Mouse (Mus musculus) 416B (cell line): ENCODE data around the gene Myom3.

Experiments used
- DNase-seq: peaks from one replicate; pipeline ENCODE4 v3.0.0; 2011; ENCODE audit warnings: low read depth

The Myom3 gene

DNA sequence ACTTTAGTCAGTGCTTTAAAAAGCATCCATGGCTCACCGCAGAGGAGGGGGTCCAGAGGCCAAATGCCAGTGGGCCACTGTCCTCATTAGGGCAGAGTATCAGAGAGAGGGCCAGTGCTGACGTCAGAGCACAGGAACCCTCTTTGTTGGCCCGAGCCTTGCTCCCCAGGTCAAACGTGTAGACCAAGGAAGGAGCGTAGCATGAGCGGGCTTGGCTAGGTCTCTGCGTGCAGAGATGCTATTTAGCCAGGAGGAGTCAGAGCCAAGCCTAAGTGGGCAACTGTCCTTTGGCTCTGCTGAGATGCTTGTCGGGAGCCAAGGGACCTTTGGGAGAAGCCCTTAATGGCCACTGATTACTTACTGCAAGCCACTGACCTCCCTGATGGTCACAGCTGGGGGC is 1.5 kb downstream of the Myom3 start:
- no peak for DNase-seq

GRCm38 (mm10) chr4:135761569-135761968 is 2.1 kb downstream of the Myom3 start:
- no peak for DNase-seq

DNA sequence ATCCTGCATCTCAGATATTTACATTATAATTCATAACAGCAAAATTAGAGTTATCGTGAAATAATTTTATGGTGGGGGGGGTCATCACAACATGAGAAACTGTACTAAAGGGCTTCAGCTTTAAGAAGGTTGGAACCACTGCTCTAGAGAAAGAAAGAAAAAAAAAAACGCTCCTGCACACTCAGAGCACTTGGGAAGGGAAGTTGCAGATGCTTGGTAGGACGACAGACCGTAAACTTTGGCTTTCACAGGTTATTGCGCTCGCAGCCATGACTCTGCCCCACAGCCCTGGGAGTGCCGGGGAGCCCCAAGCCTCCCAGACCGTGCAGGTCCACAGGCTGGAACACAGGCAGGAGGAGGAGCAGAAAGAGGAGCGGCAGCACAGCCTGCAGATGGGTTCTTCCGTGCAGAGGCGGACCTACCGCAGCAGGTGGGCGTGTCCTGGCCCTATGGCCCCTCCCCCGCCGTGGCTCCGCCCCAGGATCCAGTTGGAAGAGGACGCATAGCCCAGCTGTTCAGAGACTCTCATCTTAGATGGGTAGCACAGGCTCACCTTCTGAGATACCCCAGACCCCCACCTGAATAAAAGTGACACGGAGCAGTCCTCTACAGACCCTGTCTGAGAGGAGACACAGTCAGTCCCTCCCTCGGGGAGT is 2.9 kb downstream of the Myom3 start:
- no peak for DNase-seq

DNA sequence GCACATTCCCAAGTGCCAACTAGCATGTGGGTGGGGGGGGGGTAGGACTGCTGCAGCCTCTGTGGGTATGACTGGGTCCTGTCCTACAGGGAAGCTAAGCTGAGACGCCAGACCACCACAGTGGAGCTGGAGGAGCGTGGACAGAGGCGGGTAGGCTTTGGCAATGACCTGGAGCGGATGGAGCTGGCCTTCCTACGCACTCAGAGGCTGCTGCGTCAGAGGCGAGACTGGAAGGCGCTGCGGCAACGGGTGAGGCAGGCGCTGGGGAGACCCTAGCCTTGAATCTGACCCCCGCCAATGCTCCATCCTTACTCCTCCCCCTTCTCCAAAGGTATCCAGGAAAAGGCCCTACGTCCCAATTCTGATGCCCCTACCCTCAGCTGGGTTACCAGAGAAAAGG is 5.2 kb downstream of the Myom3 start:
- DNase-seq: no peak

DNA sequence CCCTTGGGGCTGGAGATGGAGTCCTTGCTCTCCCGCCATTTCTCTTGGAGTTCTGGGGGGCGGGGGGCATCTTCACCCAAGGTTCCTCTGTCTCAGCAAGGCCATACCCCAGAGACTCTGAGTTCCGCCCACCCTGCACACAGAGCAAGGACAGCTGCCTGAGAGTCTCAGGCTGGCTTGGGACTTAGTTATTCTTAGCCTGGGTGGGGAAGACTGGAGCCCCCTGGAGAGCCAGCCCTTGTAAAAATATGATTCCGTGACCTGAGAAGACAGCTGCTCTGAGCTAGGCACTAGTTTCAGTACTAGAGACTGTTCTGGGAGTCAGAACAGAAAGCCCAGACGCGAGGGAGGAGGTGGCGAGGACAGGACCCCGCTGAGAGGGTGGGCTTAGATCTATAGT is 6.2 kb downstream of the Myom3 start:
- DNase-seq: no peak

GRCm38 (mm10) chr4:135766976-135767375 is 7.5 kb downstream of the Myom3 start:
- no peak for DNase-seq

DNA sequence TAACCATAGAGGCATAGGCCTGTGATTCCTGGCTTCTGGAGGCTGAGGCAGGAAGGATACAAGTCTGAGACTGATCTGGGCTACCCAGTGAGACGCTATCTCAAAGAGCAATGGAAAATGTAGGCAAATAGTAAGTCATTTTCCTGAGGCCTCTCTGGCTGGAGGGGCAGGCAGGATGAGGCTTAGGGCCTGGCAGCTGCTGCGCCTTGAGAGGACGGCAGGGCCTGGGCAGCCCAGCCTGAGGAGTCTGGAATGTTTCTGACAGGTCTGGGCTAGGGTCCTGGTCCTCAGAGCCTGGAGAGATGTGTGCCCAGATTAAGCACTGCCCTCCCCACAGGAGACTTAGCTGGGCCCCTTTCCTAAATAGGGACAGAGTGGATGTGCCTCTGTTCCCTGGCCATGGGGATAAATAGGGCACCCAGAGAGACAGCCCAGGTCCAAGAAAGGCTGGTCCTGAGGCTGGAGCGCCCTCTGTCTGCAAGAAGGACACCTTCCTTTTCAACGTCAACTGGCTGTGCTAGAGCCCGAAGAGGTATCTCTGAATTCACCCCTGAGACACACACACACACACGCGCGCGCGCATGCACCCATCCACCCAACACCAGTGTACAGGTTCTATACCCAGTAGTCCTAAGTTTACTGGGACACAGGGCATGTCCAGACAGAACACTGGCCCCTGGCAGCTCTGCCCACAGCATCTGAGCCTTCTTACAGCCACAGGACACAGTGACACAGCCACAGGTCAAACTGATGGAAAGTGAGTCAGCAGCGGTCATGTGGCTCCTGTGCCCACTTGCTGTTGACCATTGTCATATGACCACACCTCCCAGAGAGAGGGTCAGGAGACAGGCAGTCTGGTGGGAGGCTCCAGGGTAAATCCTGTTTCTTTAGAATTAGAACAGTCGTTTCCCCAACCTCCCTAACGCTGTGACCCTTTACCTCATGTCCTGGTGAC is 9.3 kb downstream of the Myom3 start:
- DNase-seq: peak; percentile 83

GRCm38 (mm10) chr4:135770611-135771305 is 11.2 kb downstream of the Myom3 start:
- DNase-seq: no peak

GRCm38 (mm10) chr4:135771592-135771991 is 12.1 kb downstream of the Myom3 start:
- DNase-seq: no peak

DNA sequence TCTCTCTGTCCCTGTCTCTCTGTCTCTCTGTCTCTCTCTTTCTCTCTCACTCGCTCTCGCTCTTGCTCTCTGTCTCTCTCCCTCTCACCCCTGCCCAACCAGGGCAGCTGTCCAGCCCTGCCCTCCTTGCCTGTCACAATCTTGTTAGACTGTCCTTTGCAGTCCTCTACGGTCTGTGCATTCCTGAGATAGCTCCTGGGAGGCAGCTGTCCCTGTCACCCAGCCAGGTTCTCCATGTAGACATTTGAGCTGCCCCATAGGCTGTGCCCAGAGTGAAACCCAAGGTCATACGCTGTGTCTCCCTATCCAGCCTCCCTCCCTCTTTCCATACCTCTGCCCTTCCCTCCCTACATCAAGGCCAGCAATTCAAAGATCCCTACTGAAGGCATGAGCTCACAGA is 13.2 kb downstream of the Myom3 start:
- no peak for DNase-seq

- no peak for DNase-seq
Observed at GRCm38 (mm10) chr4:135774496-135774895, 15.0 kb downstream of the Myom3 start.

DNA sequence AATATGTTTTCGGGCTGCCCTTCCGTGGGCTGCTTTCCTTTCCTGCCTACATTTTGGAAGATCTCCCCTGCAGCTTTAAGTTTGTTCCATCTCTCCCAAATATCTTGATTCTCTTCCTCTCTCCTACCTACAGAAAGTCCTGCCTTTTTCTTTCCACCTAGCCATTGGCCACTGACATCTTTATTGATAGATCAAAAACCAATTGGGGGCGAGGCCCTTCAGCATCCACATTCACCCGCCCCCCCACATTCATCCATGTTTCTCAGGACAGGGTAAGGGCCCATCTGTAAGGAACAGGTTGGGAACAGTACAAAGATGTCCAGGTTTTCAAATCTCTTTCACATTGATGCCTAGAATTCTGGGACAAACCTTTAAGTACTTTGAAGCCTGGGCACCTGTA is 17.3 kb downstream of the Myom3 start:
- no peak for DNase-seq

GRCm38 (mm10) chr4:135779661-135780060 is 20.1 kb downstream of the Myom3 start:
- DNase-seq: no peak

GRCm38 (mm10) chr4:135780255-135780654 is 20.7 kb downstream of the Myom3 start:
- DNase-seq: no peak

DNA sequence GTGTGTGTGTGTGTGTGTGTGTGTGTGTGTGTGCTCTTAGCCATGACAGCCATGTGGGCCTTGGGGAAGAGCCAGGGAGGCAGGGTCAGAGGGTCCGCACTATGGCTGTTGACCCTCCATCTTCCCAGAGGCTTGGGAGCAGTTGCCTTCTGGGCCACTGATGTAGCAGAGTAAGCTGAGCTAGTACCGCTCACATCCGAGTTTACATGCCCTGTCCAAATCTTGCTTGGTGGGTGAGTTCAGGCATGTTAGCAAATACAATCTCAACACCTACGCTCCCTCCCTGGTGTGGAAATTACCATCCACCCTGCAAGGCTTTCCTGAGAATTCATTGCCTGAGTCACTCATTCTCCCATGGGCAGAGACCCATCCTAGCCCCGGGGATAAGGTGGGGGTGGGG is 21.8 kb downstream of the Myom3 start:
- no peak for DNase-seq

DNA sequence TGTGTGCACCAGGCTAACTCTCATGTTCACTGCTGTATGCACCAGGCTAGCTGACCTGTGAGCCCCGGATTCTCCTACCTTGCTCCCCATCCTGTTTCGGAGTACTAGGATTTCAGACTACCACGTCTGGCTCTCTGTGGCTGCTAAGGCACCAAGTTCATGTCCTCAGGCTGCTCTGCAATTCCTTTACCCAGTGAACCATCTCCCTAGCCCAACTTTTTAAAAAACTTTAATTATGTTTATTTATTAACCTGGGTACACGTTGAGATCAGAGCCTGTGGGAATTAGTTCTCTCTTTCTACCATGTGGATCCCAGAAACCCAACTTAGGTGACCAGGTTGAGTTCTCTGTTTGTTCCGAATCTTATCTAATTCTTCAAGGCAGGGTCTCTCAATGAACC is 27.1 kb downstream of the Myom3 start:
- no peak for DNase-seq

DNA sequence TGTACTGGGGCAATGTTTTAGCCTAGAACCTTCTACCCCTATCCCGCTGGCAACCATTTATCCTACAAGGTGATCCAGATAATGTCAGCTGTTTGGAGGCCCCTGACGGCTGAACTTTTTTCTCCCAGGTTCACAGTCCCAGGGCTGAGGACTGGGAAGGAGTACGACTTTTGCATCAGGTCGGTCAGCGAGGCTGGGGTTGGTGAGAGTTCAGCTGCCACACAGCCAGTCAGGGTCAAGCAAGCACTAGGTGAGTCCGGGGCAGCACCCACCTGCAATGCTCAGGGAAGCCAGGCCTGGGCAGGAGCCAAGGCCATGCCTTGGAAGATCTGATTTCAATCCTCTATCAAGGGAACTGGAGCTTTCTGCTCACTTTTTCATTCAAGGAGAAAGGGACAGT is 27.8 kb downstream of the Myom3 start:
- DNase-seq: no peak

DNA sequence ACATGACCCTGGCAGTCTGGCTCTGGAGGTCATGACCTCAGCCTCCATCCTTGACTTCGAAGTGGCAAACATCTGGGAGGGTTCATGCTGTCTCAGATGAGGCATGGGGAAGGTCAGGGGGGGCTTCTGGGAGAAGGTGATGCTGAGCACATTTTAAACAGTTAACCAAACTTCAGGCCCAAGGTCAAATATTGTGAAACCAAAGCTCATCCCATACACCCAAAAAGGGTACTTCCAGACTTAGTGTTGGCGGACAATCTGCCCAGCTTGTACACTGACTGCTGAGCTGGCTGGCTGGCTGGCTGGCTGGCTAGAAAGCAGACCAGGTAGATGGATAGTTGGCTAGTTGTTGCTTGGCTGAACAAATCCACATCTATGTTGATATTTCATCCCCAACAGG is 29.6 kb downstream of the Myom3 start:
- DNase-seq: no peak

DNA sequence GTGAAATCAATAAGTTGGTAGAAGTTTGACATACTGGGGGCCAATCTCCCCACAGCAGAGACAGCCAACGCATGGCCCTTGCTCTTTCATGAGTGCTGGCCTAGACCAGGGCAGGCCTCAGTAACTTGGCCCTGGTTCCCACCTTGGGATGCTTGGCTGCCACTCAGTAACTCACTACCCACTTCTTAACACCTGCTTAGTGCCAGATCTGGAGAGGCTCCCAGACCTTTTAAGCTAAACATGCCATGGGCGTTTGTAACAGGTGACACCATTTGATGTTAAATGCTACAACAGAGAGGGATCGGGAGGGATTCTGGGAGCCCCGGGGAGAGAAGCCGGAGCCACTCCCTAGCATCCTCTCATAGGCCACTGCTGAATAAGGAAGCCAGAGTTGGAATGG is 33.3 kb downstream of the Myom3 start:
- DNase-seq: no peak

- DNase-seq: no peak
Observed at GRCm38 (mm10) chr4:135797931-135798330, 38.4 kb downstream of the Myom3 start.

- DNase-seq: peak; percentile 75
Observed at GRCm38 (mm10) chr4:135801543-135801942, 42.0 kb downstream of the Myom3 start.

- DNase-seq: peak; percentile 24
Observed at GRCm38 (mm10) chr4:135803299-135803698, 43.8 kb downstream of the Myom3 start.

DNA sequence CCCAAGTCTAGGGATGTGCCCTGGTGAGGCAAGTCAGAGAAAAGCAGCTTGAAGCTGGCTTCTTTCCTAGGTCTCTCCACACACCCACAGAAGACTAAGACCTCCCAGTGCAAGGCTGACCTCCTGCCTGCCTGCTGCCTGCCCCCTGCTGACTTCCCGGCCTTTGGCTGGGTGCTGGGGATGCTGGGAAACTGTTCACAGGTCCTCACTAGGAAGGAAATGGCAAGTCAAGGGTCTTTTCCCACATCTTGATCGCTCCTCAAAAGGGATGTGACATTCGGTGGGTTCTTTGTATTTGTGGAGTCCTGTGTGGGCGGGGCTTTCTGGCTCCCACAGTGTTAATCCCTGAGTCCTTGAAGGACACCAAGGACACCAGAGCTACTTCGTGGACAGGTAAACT is 44.7 kb downstream of the Myom3 start:
- no peak for DNase-seq
